Mouse (Mus musculus) cerebellum, postnatal 10 days (tissue): ENCODE results near the gene Siah2.

Experiments
- DNase-seq, 2 experiments: peaks; one replicate each; pipeline ENCODE4 v3.0.0; 2021; ENCODE audit warnings: mixed read lengths in 2 of 2

The Siah2 gene

GRCm38 (mm10) chr3:58695044-58695443 is 2.8 kb upstream of the Siah2 start:
- DNase-seq: no peak

GRCm38 (mm10) chr3:58693331-58693730 is 1.1 kb upstream of the Siah2 start:
- no peak for DNase-seq

GRCm38 (mm10) chr3:58691374-58691939 is 743 bp downstream of the Siah2 start:
- DNase-seq: peak; percentile 70 to 73

- peak; percentile 91 to 94 for DNase-seq
These were observed 1.4 kb downstream of the Siah2 start for GRCm38 (mm10) chr3:58690619-58691373.

DNA sequence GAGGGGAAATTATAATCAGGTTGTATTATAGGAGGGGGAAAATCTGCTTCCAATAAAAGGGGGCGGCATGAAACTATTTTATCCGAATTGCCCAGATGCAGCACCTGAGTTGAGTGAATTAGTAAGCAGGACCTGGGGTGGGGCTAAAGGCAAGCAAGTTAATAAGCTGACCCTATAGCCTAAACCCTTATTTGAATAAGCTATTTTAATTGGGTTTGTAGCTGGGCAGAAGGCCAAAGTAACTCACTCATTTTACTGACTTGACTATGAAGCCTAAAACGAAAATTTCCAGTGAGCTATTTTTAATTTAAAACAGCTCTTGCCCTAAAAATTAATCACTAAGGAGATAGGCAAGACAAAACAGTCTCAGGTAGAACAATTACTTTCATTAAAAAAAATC is 2.5 kb downstream of the Siah2 start:
- no peak for DNase-seq

DNA sequence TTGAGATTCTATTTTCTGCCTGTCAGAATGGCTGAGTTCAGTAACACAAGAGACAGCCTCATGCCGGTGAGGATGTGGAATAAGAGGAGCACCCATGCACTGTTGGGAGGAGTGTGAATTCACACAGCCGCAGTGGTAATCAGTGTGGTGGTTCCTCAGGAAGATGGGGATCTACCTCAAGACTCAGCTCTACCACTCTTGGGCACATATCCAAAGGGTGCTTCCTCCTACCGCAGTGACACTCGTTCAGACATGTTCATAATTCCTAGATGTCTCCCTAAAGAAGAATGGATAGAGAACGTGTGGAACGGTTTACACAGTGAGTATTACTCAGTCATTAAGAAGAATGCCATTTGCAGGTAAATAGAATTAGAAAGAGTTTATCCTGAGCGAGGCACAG is 3.1 kb downstream of the Siah2 start:
- DNase-seq: no peak

GRCm38 (mm10) chr3:58688551-58688950 is 3.6 kb downstream of the Siah2 start:
- no peak for DNase-seq

GRCm38 (mm10) chr3:58686922-58687284 is 5.3 kb downstream of the Siah2 start:
- no peak for DNase-seq

DNA sequence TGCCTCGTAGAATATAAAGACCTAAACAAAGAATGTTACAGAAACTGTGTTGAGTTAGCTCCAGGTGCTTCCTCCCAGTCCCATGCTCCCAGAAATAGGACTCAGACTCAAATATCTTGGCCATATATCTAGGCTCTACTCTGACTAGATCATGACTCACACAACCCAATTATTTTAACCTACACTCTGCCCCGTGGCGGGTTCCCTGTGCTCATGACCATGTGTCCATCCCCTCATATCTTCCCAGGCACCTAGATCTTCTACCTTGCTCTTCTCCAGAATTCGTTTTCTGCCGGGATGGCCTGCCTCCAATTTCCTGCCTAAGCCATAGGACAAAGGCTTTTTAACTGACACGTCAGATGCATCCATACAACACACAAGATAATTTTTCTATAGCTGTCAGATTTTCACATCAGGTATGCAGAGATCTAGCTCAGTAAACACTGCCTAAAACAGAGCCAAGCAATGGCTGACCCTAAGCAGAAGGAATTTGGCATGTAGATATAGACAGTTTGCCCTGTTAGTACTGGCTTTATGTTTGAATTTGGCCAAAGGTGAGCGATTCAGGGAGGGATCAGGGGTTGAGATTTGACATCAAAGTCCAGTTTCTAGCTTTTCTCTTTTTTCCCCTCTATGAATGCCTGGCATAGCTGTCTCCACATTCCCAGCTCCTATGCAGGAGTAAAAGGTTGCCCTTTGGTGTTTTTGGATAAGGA is 5.8 kb downstream of the Siah2 start:
- no peak for DNase-seq

DNA sequence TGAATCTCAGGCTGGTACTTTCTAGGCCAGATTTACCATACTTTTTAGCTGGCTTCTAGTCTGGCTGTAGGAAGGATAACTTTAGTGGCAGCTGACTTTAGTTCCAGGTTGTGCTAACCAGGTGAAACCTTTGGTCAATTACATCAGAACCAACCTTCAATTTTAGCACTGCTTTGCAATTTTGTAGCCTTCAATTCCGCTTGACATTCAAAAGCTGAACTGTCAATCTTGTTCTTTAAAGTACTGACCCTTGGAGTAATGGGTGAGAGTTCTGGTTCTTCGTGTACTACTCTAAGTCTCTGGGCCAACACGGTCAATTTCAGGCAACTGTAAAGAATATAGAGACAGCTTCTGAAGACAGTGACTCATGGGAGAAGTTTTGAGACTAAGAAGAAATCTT is 6.8 kb downstream of the Siah2 start:
- no peak for DNase-seq

DNA sequence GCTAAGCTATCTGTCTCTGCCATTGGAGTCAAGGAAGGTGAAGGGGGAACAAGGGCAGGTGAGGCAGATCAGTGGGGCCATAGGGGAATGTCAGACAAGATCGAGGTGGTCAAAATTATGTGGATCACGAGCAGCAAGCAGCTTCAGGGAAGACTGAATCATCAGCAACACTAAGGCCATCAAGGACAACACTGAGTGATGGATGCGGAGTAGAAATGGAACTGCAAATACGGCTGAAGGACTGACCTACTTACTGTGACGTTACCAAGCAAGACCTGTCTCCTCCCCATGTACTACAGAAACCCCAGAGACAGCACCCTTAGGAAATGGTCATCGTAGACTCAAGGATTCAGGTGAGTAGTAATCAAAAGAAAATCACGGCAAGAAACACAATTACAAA is 8.9 kb downstream of the Siah2 start:
- DNase-seq: no peak

DNA sequence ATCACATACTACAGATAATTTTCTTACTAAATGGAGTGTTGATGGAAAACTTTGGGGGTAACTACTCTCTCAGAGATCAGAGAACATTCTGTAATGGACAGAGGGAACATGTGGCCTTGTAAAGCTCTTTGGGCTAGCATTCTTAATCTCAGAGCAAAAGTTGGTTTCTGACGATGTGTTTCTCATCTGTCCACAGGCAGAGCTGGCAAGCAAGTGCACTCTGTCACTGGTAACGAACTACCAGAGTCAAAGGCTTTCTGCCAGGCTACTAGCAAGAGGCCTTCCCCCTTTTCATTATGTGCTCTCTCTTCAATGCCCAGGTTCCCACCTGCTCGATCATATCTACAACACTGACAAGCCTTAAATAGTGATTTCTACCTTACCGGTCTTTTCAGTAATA is 9.9 kb downstream of the Siah2 start:
- DNase-seq: no peak

GRCm38 (mm10) chr3:58681831-58682230 is 10.4 kb downstream of the Siah2 start:
- DNase-seq: no peak

DNA sequence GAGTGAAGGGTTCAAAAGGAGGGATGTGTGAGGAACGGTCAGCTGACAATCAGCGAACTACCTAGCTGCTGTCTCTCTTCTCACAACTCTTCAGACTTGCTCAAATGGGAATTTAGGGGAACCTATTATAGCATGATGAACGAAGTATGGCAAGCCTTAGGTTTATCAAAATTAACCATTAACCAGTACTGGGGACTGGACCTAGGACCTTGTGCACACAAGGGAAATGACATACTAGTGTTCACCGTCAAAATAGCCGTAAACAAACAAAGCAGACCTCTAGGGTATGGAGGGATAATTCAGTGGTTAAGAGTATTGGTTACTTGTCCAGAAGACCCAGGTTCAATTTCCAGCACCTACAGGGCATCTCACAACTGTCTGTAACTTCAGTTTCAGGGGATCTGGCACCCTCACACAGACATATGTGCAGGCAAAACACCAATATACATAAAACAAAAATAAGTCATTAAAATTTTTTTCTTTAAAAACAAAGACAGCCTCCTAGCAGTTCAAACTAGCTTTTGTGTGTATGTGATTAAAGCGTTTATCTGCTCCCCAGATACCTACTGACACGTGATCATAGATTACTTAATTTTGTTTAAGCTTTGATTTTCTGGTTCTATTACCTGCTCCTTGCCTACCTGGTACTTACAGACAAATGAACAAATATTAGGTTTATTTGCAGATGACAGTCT is 11.1 kb downstream of the Siah2 start:
- no peak for DNase-seq

GRCm38 (mm10) chr3:58679996-58680395 is 12.2 kb downstream of the Siah2 start:
- DNase-seq: no peak

DNA sequence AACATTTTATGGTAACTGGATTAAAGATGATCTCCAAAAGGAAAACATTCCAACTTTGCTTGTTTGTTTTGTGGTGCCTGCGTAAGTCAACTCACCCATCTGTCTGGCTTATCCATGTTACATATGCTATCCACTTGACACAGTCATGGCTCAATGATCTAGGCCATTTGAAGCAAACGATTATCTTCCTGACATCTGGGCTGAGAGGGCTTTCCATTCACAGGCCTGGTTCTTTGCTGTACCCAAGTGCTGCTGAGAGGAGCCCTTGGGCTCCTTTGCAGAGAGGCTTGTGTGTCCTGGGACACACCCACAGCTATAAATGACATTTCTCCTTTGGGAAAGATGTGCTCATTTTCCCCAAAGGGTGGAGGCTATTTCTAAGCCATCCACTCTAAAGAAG is 13.3 kb downstream of the Siah2 start:
- DNase-seq: no peak

GRCm38 (mm10) chr3:58678384-58678783 is 13.8 kb downstream of the Siah2 start:
- peak; percentile 19 to 29 for DNase-seq

- DNase-seq: peak in 1 of 2 experiments; percentile 41
These were observed 14.6 kb downstream of the Siah2 start for GRCm38 (mm10) chr3:58677615-58678014.

GRCm38 (mm10) chr3:58673295-58673694 is 18.9 kb downstream of the Siah2 start:
- DNase-seq: no peak

- DNase-seq: no peak
These were observed 19.6 kb downstream of the Siah2 start for GRCm38 (mm10) chr3:58672481-58673183.

GRCm38 (mm10) chr3:58671616-58672250 is 20.5 kb downstream of the Siah2 start:
- peak in 1 of 2 experiments; percentile 22 for DNase-seq

DNA sequence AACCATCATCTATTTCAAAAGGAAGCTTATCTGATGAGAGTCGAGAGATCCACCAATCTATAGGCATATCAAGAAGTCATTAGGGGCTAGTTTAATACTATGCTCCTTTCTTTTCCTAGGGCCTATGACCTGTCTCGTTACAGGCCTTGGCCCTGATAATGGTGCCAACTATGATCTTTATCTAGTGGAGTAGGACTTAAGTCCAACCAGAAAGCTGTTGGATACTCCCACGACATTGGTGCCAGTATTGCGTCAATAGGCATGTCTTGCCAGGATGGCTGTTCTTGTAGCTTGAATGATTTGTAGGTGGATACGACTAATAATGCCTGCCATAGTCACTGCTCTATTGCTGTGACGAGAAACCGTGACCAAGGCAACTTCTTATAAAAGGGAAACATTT is 28.2 kb downstream of the Siah2 start:
- DNase-seq: no peak
